Mouse (Mus musculus) cerebellum, adult 9-10 months (tissue): ENCODE results near the gene Acsl6.
"Not testable (repeated sequence)": the region's sequence is repeated elsewhere in the genome, so short reads cannot be mapped to it uniquely, and the experiment has no call there.

ENCODE experiments used
- DNase-seq: peaks from one replicate; pipeline ENCODE4 v3.0.0; 2022

The Acsl6 gene

DNA sequence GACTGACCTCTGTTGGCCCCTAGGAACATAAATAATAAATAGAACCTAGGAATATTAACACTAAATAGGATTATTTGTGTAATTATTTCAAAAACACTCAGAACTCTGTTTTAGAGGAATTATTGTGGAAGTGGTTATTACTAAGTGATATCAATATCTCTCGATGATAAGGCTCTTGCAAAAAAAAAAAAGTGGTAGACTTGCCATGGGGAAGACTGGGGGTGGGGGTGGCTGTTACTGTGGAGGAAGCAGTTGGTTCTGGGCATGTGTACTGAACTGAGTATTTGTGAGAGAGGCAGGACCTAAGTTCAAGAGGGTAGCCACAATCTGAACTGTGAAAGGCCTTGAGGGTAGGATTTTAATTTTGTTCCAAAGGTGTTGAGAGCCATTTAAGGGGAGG lies 93.1 kb downstream of the Acsl6 start:
- DNase-seq: no peak

DNA sequence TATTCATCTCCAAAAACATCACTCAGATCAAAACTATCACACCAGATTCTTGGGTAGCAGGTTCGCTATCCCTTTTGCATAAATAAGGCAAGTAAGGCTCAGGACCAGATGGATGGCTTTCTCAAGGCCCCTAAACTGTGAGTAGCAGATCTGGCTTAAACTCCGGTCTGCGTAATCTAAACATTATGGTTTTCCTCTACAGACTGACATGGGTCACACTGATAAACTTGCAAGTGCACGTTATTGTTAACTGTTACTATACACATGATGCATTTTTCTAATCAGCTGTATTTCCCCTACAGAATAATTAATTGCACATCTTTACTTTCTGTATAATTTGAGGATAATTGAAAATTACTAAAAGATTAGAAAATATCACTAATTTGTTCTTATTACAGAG lies 94.5 kb downstream of the Acsl6 start:
- DNase-seq: no peak

DNA sequence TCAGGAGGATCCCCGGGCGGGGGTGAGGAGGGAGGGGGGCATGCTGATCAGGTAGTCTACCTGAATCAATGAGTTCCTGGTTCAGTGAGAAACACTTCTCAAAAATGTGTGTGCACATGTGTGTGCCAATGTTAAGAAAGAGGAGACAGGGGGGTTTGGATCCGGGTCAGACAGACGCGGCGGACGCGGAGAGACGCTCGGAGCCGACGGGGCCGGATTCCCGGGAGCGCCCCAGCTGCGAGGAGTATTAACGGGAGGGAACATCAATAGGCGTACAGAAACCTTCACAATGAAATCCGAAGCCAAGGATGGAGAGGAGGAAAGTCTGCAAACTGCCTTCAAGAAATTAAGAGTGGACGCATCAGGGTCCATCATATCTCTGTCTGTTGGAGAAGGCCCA lies 97.2 kb downstream of the Acsl6 start:
- DNase-seq: not testable (repeated sequence)

DNA sequence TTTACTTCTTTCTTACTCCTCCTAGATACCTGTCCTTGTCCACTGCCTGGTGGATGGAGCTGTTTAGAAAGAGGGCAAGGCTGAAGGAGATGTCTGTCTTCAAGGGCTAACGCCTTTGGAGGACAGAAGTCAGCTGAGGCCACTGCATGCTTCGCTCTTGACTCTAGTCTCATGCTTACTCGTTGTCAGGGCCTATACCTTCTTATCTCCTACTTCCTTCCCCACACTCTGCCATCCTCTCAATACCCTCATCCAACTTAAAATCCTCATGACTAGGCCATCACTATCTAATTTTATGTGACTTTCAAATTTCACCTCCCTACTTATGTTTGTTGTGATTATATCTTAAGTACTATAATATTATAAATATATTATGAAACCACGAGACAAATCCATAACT lies 101.3 kb downstream of the Acsl6 start:
- DNase-seq: no peak

DNA sequence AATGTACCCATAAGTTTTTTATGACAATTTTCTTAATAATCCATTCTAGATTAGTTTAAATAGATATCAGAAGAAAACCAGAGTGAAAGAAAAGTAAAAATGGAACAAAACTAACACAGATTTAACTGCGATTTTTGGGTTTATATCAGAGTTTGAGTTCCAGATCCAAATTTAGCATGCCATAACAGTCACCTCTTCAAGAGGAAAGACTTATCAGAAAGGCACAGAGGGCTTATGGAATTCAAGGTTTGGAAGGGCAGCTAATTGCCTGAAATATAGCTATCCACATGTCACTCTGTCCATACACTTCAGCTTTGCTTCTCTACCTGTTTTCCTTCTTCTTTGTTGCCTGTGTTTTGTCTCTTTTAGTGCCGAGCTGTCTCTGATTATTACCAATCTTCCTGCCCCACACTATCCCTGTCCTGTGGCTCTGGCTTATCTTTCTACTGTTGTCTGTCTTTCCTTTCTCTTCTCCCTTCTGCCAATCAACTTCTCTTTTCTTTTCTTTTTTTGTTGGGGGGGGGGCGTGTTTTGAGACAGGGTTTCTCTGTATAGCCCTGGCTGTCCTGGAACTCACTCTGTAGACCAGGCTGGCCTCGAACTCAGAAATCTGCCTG lies 103.4 kb downstream of the Acsl6 start:
- DNase-seq: no peak

DNA sequence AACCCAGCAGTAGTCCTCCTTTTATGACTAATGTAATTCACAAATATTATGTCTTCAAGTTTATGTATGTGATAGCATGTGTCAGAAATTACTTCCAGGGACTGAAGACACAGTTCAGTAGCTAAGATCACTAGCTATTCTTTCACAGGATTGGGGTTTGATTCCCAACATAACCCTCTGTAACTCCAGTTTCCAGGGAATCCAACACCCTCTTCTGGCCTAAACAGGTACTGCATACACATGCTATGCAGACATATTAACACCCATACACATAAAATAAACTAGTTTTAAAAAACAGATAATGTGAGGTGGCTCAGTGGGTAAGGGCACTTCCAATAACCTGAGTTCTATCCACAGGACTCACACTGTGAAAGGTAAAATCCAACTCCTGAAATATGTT lies 107.0 kb downstream of the Acsl6 start:
- no peak for DNase-seq

DNA sequence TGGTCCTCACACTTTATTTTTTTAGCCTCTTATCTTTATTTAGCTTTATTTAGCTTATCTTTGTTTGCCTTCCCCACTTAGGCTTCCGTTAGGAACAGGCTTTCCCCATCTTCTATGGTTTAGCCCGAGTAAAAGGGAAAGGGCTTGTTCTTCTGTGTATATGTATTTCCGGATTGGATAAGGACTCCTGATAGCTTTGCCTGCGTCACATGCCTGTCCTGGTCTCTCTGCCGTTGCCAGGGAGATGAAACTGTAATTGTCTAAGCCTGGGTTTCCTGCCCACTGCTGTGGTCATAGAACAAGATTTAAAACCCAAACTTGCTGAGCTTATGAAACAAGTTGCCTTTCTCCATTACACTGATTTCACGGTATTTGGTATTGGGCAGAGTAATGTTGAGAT lies 109.4 kb downstream of the Acsl6 start:
- no peak for DNase-seq
